Mouse (Mus musculus) lung, postnatal 14 days (tissue): ENCODE measurements around the gene Bach1.

Experiments
- DNase-seq: peaks from one replicate; pipeline ENCODE4 v3.0.0; 2021

Bach1 gene

GRCm38 (mm10) chr16:87744338-87744737 is 45.6 kb downstream of the Bach1 start:
- DNase-seq: no peak

- no peak for DNase-seq
These were observed 46.6 kb downstream of the Bach1 start for GRCm38 (mm10) chr16:87745192-87745945.

GRCm38 (mm10) chr16:87746728-87747127 is 48.0 kb downstream of the Bach1 start:
- peak; percentile 89 for DNase-seq

- no peak for DNase-seq
These were observed 52.5 kb downstream of the Bach1 start for GRCm38 (mm10) chr16:87751243-87751642.

GRCm38 (mm10) chr16:87752482-87752881 is 53.7 kb downstream of the Bach1 start:
- DNase-seq: peak; percentile 25

GRCm38 (mm10) chr16:87754858-87755257 is 56.1 kb downstream of the Bach1 start:
- peak; percentile 72 for DNase-seq

- DNase-seq: no peak
These were observed 57.2 kb downstream of the Bach1 start for GRCm38 (mm10) chr16:87755915-87756314.

GRCm38 (mm10) chr16:87758016-87758415 is 59.3 kb downstream of the Bach1 start:
- no peak for DNase-seq

- no peak for DNase-seq
These were observed 65.9 kb downstream of the Bach1 start for GRCm38 (mm10) chr16:87764668-87765109.

GRCm38 (mm10) chr16:87765984-87766383 is 67.2 kb downstream of the Bach1 start:
- DNase-seq: peak; percentile 11

- DNase-seq: no peak
These were observed 71.8 kb downstream of the Bach1 start for GRCm38 (mm10) chr16:87770576-87770975.

- DNase-seq: no peak
These were observed 73.2 kb downstream of the Bach1 start for GRCm38 (mm10) chr16:87771926-87772325.

- DNase-seq: peak; percentile 39
These were observed 75.7 kb downstream of the Bach1 start for GRCm38 (mm10) chr16:87774398-87774797.

GRCm38 (mm10) chr16:87777373-87777772 is 78.6 kb downstream of the Bach1 start:
- DNase-seq: no peak

- DNase-seq: no peak
These were observed 82.9 kb downstream of the Bach1 start for GRCm38 (mm10) chr16:87781637-87782036.
